Mouse (Mus musculus): ENCODE measurements around the gene Rxrb. TPM values are rescaled to one million over a fixed set of nuclear protein-coding genes. Genes with fewer than 3 reads are reported as not detected.

The Rxrb gene
- total and polyA plus RNA-seq, 2 experiments, result 13.0 to 46.5 TPM

GRCm38 (mm10) chr17:34032806-34033205 lies 1.2 kb downstream of the Rxrb start:
- no peak for DNase-seq (ENCODE audit: extremely low read depth, low read depth, low spot score)
- Histone ChIP-seq H3K27me3 (ENCODE audit: control insufficient read depth, insufficient read depth, low read length) (no peaks in the 10 kb centered on the region), H3K4me1 (ENCODE audit: control insufficient read depth, insufficient read depth, low read length) (peaks cover 19% of the 10 kb centered on the region), H3K36me3 (ENCODE audit: control insufficient read depth, insufficient read depth, low read length) (peaks cover 7% of the 10 kb centered on the region; the same call in 1 of the 2 replicates), H3K79me2 (ENCODE audit: control insufficient read depth, insufficient read depth, low read length) (peaks cover 29% of the 10 kb centered on the region), H3K27ac (replicated peaks; ENCODE audit: insufficient read depth, low read depth, low read length) (peak overlapping the region; percentile 88), H3K4me3 (ENCODE audit: insufficient read depth, low read depth, low read length) (peak overlapping the region; percentile 96), H3K9ac (ENCODE audit: low read depth, low read length) (peak overlapping the region; percentile 95)
- WGBS, result 54% methylated on average over 9 of the region's 9 CpGs
- no peak for TF ChIP-seq POLR2A (IDR thresholded peaks at IDR 0.05; ENCODE audit: extremely low read depth, insufficient read depth, low read length)
- no peak for TF ChIP-seq CTCF (IDR thresholded peaks at IDR 0.05; ENCODE audit: low read depth, low read length)

GRCm38 (mm10) chr17:34033441-34033840 lies 1.8 kb downstream of the Rxrb start:
- no peak overlapping the region for H3K27ac ChIP-seq (replicated peaks; ENCODE audit: insufficient read depth, low read depth, low read length)
- DNase-seq (ENCODE audit: extremely low read depth, low read depth, low spot score), result no peak
- no peak overlapping the region for H3K9ac ChIP-seq (ENCODE audit: low read depth, low read length)
- peaks cover 29% of the 10 kb centered on the region for H3K79me2 ChIP-seq (ENCODE audit: control insufficient read depth, insufficient read depth, low read length)
- no peak overlapping the region for H3K4me3 ChIP-seq (ENCODE audit: insufficient read depth, low read depth, low read length)
- peaks cover 19% of the 10 kb centered on the region for H3K4me1 ChIP-seq (ENCODE audit: control insufficient read depth, insufficient read depth, low read length)
- peaks cover 7% of the 10 kb centered on the region; the same call in 1 of the 2 replicates for H3K36me3 ChIP-seq (ENCODE audit: control insufficient read depth, insufficient read depth, low read length)
- WGBS, result 92% methylated on average over 9 of the region's 9 CpGs
- TF ChIP-seq CTCF (IDR thresholded peaks at IDR 0.05; ENCODE audit: low read depth, low read length) (no peak), POLR2A (IDR thresholded peaks at IDR 0.05; ENCODE audit: extremely low read depth, insufficient read depth, low read length) (no peak)
- H3K27me3 ChIP-seq (ENCODE audit: control insufficient read depth, insufficient read depth, low read length), result no peaks in the 10 kb centered on the region

- no peak overlapping the region for H3K9ac ChIP-seq (ENCODE audit: low read depth, low read length)
- peak; percentile 25 for DNase-seq (ENCODE audit: extremely low read depth, low read depth, low spot score)
- H3K27ac ChIP-seq (replicated peaks; ENCODE audit: insufficient read depth, low read depth, low read length), result no peak overlapping the region
- H3K27me3 ChIP-seq (ENCODE audit: control insufficient read depth, insufficient read depth, low read length), result no peaks in the 10 kb centered on the region
- H3K4me3 ChIP-seq (ENCODE audit: insufficient read depth, low read depth, low read length), result no peak overlapping the region
- peak; percentile 66 for TF ChIP-seq CTCF (IDR thresholded peaks at IDR 0.05; ENCODE audit: low read depth, low read length)
- TF ChIP-seq POLR2A (IDR thresholded peaks at IDR 0.05; ENCODE audit: extremely low read depth, insufficient read depth, low read length), result no peak
- H3K36me3 ChIP-seq (ENCODE audit: control insufficient read depth, insufficient read depth, low read length), result peaks cover 5% of the 10 kb centered on the region; the same call in 1 of the 2 replicates
- peaks cover 29% of the 10 kb centered on the region for H3K79me2 ChIP-seq (ENCODE audit: control insufficient read depth, insufficient read depth, low read length)
- peaks cover 19% of the 10 kb centered on the region for H3K4me1 ChIP-seq (ENCODE audit: control insufficient read depth, insufficient read depth, low read length)
- WGBS, result 81% methylated on average over 10 of the region's 10 CpGs
These were observed 2.5 kb downstream of the Rxrb start for GRCm38 (mm10) chr17:34034064-34034463.

- no peak for DNase-seq (ENCODE audit: extremely low read depth, low read depth, low spot score)
- no peak overlapping the region for H3K27ac ChIP-seq (replicated peaks; ENCODE audit: insufficient read depth, low read depth, low read length)
- H3K79me2 ChIP-seq (ENCODE audit: control insufficient read depth, insufficient read depth, low read length), result peaks cover 20% of the 10 kb centered on the region
- H3K9ac ChIP-seq (ENCODE audit: low read depth, low read length), result no peak overlapping the region
- no peaks in the 10 kb centered on the region for H3K27me3 ChIP-seq (ENCODE audit: control insufficient read depth, insufficient read depth, low read length)
- peaks cover 3% of the 10 kb centered on the region; the same call in 1 of the 2 replicates for H3K36me3 ChIP-seq (ENCODE audit: control insufficient read depth, insufficient read depth, low read length)
- H3K4me1 ChIP-seq (ENCODE audit: control insufficient read depth, insufficient read depth, low read length), result peaks cover 9% of the 10 kb centered on the region
- no peak for TF ChIP-seq CTCF (IDR thresholded peaks at IDR 0.05; ENCODE audit: low read depth, low read length)
- no peak for TF ChIP-seq POLR2A (IDR thresholded peaks at IDR 0.05; ENCODE audit: extremely low read depth, insufficient read depth, low read length)
- WGBS, result 92% methylated on average over 9 of the region's 9 CpGs
- H3K4me3 ChIP-seq (ENCODE audit: insufficient read depth, low read depth, low read length), result no peak overlapping the region
These were observed 3.9 kb downstream of the Rxrb start for GRCm38 (mm10) chr17:34035517-34035916.

GRCm38 (mm10) chr17:34036647-34037046 lies 5.0 kb downstream of the Rxrb start:
- Histone ChIP-seq H3K9ac (ENCODE audit: low read depth, low read length) (no peak overlapping the region), H3K27ac (replicated peaks; ENCODE audit: insufficient read depth, low read depth, low read length) (no peak overlapping the region), H3K36me3 (ENCODE audit: control insufficient read depth, insufficient read depth, low read length) (peaks cover 3% of the 10 kb centered on the region; the same call in 1 of the 2 replicates), H3K4me3 (ENCODE audit: insufficient read depth, low read depth, low read length) (no peak overlapping the region), H3K27me3 (ENCODE audit: control insufficient read depth, insufficient read depth, low read length) (no peaks in the 10 kb centered on the region), H3K4me1 (ENCODE audit: control insufficient read depth, insufficient read depth, low read length) (peaks cover 6% of the 10 kb centered on the region), H3K79me2 (ENCODE audit: control insufficient read depth, insufficient read depth, low read length) (peaks cover 12% of the 10 kb centered on the region; the same call in 1 of the 2 replicates)
- TF ChIP-seq CTCF (IDR thresholded peaks at IDR 0.05; ENCODE audit: low read depth, low read length), result no peak
- no peak for TF ChIP-seq POLR2A (IDR thresholded peaks at IDR 0.05; ENCODE audit: extremely low read depth, insufficient read depth, low read length)
- DNase-seq (ENCODE audit: extremely low read depth, low read depth, low spot score), result peak; percentile 78
- 35% methylated on average over 10 of the region's 10 CpGs for WGBS

- H3K27me3 ChIP-seq (ENCODE audit: control insufficient read depth, insufficient read depth, low read length), result no peaks in the 10 kb centered on the region
- H3K79me2 ChIP-seq (ENCODE audit: control insufficient read depth, insufficient read depth, low read length), result peaks cover 7% of the 10 kb centered on the region; the same call in 1 of the 2 replicates
- no peak overlapping the region for H3K9ac ChIP-seq (ENCODE audit: low read depth, low read length)
- H3K4me1 ChIP-seq (ENCODE audit: control insufficient read depth, insufficient read depth, low read length), result peaks cover 6% of the 10 kb centered on the region
- no peak overlapping the region for H3K27ac ChIP-seq (replicated peaks; ENCODE audit: insufficient read depth, low read depth, low read length)
- no peak for DNase-seq (ENCODE audit: extremely low read depth, low read depth, low spot score)
- H3K36me3 ChIP-seq (ENCODE audit: control insufficient read depth, insufficient read depth, low read length), result peaks cover 3% of the 10 kb centered on the region; the same call in 1 of the 2 replicates
- no peak for TF ChIP-seq CTCF (IDR thresholded peaks at IDR 0.05; ENCODE audit: low read depth, low read length)
- no peak for TF ChIP-seq POLR2A (IDR thresholded peaks at IDR 0.05; ENCODE audit: extremely low read depth, insufficient read depth, low read length)
- no peak overlapping the region for H3K4me3 ChIP-seq (ENCODE audit: insufficient read depth, low read depth, low read length)
- 91% methylated on average over 7 of the region's 7 CpGs for WGBS
These were observed 5.6 kb downstream of the Rxrb start for GRCm38 (mm10) chr17:34037241-34037640.
